Mouse (Mus musculus) ES-Bruce4 (cell line): ENCODE results near the gene Raly.

Experiments
- CTCF ChIP-seq: IDR thresholded peaks from one replicate; pipeline ENCODE4 v1.8.1; 2011; ENCODE audit warnings: low read depth, low read length
- EP300 ChIP-seq: IDR thresholded peaks from 2 replicates; pipeline ENCODE4 v1.6.1; 2011; ENCODE audit warnings: low read depth, low read length; ENCODE audit not compliant: insufficient read depth
- POLR2A ChIP-seq: IDR thresholded peaks from one replicate; pipeline ENCODE4 v1.8.1; 2011; ENCODE audit warnings: low read length; ENCODE audit not compliant: insufficient read depth

DNA sequence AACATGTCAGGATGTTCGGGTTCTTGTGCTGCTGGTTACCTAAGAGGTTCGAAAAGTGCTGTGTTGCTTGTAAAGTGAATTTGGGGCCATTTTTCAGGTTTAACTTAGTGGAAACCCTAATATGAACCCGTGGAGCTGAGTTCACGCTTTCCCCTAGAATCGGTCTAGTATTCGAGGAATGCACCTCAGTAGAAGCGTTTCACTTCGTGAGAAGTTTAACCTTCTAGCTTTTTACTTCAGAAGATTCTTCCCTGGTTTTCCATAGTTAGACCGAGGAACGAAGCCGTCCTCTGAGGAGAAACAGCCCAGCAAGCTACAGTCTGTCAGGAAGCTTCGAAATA is 102.1 kb downstream of the Raly start:
- TF ChIP-seq CTCF = no peak
- TF ChIP-seq EP300 = no peak
- TF ChIP-seq POLR2A = no peak
